Mouse (Mus musculus) lung, embryonic 15.5 days (tissue): ENCODE measurements at regions not wholly inside any gene's neighbourhood (a gene's known extent, or its start where the extent isn't known, plus 50 kb on each side); places are given as distances from the start of the nearest gene placed in this dataset.

Experiments used
- ATAC-seq: fragments of 200-750 bp; cut with Nextera tagmentation; 2 replicates; pipeline ENCODE4 v1.8.0; 2017; ENCODE audit warnings: moderate number of reproducible peaks, borderline replicate concordance; ENCODE audit not compliant: low FRiP score, low TSS enrichment; ENCODE audit errors: extremely low read depth
- H3K27ac ChIP-seq: fragments of 300-500 bp; sonication (generic); 2 replicates; pipeline ENCODE4 v1.5.1; 2015; ENCODE audit warnings: moderate library complexity, mild to moderate bottlenecking, inconsistent platforms
- H3K27me3 ChIP-seq: fragments of 300-500 bp; sonication (generic); 2 replicates; pipeline ENCODE4 v1.6.1; 2015; ENCODE audit warnings: inconsistent platforms
- H3K36me3 ChIP-seq: fragments of 300-500 bp; sonication (generic); 2 replicates; pipeline ENCODE4 v1.6.1; 2015; ENCODE audit warnings: inconsistent platforms
- H3K4me1 ChIP-seq: fragments of 300-500 bp; sonication (generic); 2 replicates; pipeline ENCODE4 v1.6.1; 2015; ENCODE audit warnings: inconsistent platforms
- H3K4me2 ChIP-seq: fragments of 300-500 bp; sonication (generic); 2 replicates; pipeline ENCODE4 v1.6.1; 2015; ENCODE audit warnings: inconsistent platforms, mild to moderate bottlenecking, moderate library complexity
- H3K4me3 ChIP-seq: fragments of 300-500 bp; sonication (generic); 2 replicates; pipeline ENCODE4 v1.5.1; 2015; ENCODE audit warnings: mild to moderate bottlenecking, inconsistent platforms
- H3K9ac ChIP-seq: fragments of 300-500 bp; sonication (generic); 2 replicates; pipeline ENCODE4 v1.6.1; 2015; ENCODE audit warnings: inconsistent platforms
- H3K9me3 ChIP-seq: fragments of 300-500 bp; sonication (generic); 2 replicates; pipeline ENCODE4 v1.6.1; 2016; ENCODE audit warnings: inconsistent platforms
- WGBS: fragments of 180-500 bp; shearing (Covaris S2); methylation state at CpG from one replicate; pipeline ENCODE4 v1.1.7; 2015; 5-methylcytosine and 5-hydroxymethylcytosine counted together

GRCm38 (mm10) chr2:160093078-160093477, 240.9 kb downstream of the Gm826 start:
- H3K27ac ChIP-seq = no peak overlapping the region
- no peak overlapping the region for H3K4me3 ChIP-seq
- H3K9ac ChIP-seq = no peak overlapping the region
- no peaks in the 10 kb centered on the region for H3K4me1 ChIP-seq
- no peak overlapping the region for H3K4me2 ChIP-seq
- H3K27me3 ChIP-seq = no peaks in the 10 kb centered on the region
- H3K36me3 ChIP-seq = no peaks in the 10 kb centered on the region
- 27% methylated on average over 12 of the region's 12 CpGs for WGBS
- H3K9me3 ChIP-seq = no peaks in the 10 kb centered on the region
- no peak for ATAC-seq

GRCm38 (mm10) chr2:160085999-160086398, 248.0 kb downstream of the Gm826 start:
- no peak for ATAC-seq
- WGBS = 71% methylated on average over 4 of the region's 4 CpGs
- Histone ChIP-seq H3K9me3 (no peaks in the 10 kb centered on the region), H3K36me3 (no peaks in the 10 kb centered on the region), H3K4me1 (no peaks in the 10 kb centered on the region), H3K27ac (no peak overlapping the region), H3K27me3 (no peaks in the 10 kb centered on the region), H3K9ac (no peak overlapping the region), H3K4me3 (no peak overlapping the region), H3K4me2 (no peak overlapping the region)

- no peak for ATAC-seq
- Histone ChIP-seq H3K27me3 (no peaks in the 10 kb centered on the region), H3K4me2 (no peak overlapping the region), H3K36me3 (no peaks in the 10 kb centered on the region), H3K4me1 (no peaks in the 10 kb centered on the region), H3K27ac (no peak overlapping the region), H3K9me3 (no peaks in the 10 kb centered on the region), H3K4me3 (no peak overlapping the region), H3K9ac (no peak overlapping the region)
- WGBS = 79% methylated on average over 4 of the region's 4 CpGs
Measured at GRCm38 (mm10) chr2:160083674-160084073, 250.3 kb downstream of the Gm826 start.

- H3K36me3 ChIP-seq = no peaks in the 10 kb centered on the region
- WGBS = 43% methylated on average over 5 of the region's 5 CpGs
- H3K9ac ChIP-seq = no peak overlapping the region
- H3K4me2 ChIP-seq = no peak overlapping the region
- no peaks in the 10 kb centered on the region for H3K27me3 ChIP-seq
- H3K4me1 ChIP-seq = no peaks in the 10 kb centered on the region
- H3K27ac ChIP-seq = no peak overlapping the region
- no peak for ATAC-seq
- H3K4me3 ChIP-seq = no peak overlapping the region
- no peaks in the 10 kb centered on the region for H3K9me3 ChIP-seq
Measured at GRCm38 (mm10) chr2:160082106-160082653, 251.8 kb downstream of the Gm826 start.

- no peak for ATAC-seq
- Histone ChIP-seq H3K9me3 (no peaks in the 10 kb centered on the region), H3K27ac (no peak overlapping the region), H3K27me3 (no peaks in the 10 kb centered on the region), H3K4me3 (no peak overlapping the region), H3K4me1 (no peaks in the 10 kb centered on the region), H3K36me3 (no peaks in the 10 kb centered on the region), H3K4me2 (no peak overlapping the region), H3K9ac (no peak overlapping the region)
- 68% methylated on average over 3 of the region's 3 CpGs for WGBS
Measured at GRCm38 (mm10) chr2:160075694-160076093, 258.3 kb downstream of the Gm826 start.

- no peaks in the 10 kb centered on the region for H3K27me3 ChIP-seq
- no peaks in the 10 kb centered on the region for H3K9me3 ChIP-seq
- ATAC-seq = no peak
- H3K9ac ChIP-seq = no peak overlapping the region
- WGBS = 78% methylated on average over 2 of the region's 2 CpGs
- H3K4me2 ChIP-seq = no peak overlapping the region
- no peak overlapping the region for H3K27ac ChIP-seq
- 0 out of 2 replicates have a peak, but pooled peaks cover 10% of the 10 kb centered on the region for H3K4me1 ChIP-seq
- H3K36me3 ChIP-seq = no peaks in the 10 kb centered on the region
- no peak overlapping the region for H3K4me3 ChIP-seq
Measured at GRCm38 (mm10) chr2:160070441-160070840, 263.5 kb downstream of the Gm826 start.

- H3K4me3 ChIP-seq = no peak overlapping the region
- H3K4me2 ChIP-seq = no peak overlapping the region
- no peak for ATAC-seq
- H3K27me3 ChIP-seq = no peaks in the 10 kb centered on the region
- 71% methylated on average over 4 of the region's 4 CpGs for WGBS
- H3K9me3 ChIP-seq = no peaks in the 10 kb centered on the region
- H3K4me1 ChIP-seq = 0 out of 2 replicates have a peak, but pooled peaks cover 10% of the 10 kb centered on the region
- H3K27ac ChIP-seq = no peak overlapping the region
- no peak overlapping the region for H3K9ac ChIP-seq
- no peaks in the 10 kb centered on the region for H3K36me3 ChIP-seq
Measured at GRCm38 (mm10) chr2:160068772-160069171, 265.2 kb downstream of the Gm826 start.

- 71% methylated on average over 9 of the region's 9 CpGs for WGBS
- Histone ChIP-seq H3K4me1 (0 out of 2 replicates have a peak, but pooled peaks cover 10% of the 10 kb centered on the region), H3K4me3 (no peak overlapping the region), H3K36me3 (no peaks in the 10 kb centered on the region), H3K9ac (no peak overlapping the region), H3K9me3 (no peaks in the 10 kb centered on the region), H3K27ac (no peak overlapping the region), H3K4me2 (no peak overlapping the region), H3K27me3 (no peaks in the 10 kb centered on the region)
- ATAC-seq = no peak
Measured at GRCm38 (mm10) chr2:160067904-160068303, 266.1 kb downstream of the Gm826 start.

- Histone ChIP-seq H3K9me3 (no peaks in the 10 kb centered on the region), H3K4me2 (no peak overlapping the region), H3K27me3 (no peaks in the 10 kb centered on the region), H3K4me1 (0 out of 2 replicates have a peak, but pooled peaks cover 10% of the 10 kb centered on the region), H3K27ac (peak overlapping the region; percentile 15; the same call in 1 of the 2 replicates), H3K36me3 (no peaks in the 10 kb centered on the region), H3K9ac (no peak overlapping the region), H3K4me3 (no peak overlapping the region)
- WGBS = 36% methylated on average over 6 of the region's 6 CpGs
- ATAC-seq = peak; percentile 84
Measured at GRCm38 (mm10) chr2:160066491-160067303, 267.3 kb downstream of the Gm826 start.

- Histone ChIP-seq H3K9me3 (no peaks in the 10 kb centered on the region), H3K4me2 (no peak overlapping the region), H3K36me3 (no peaks in the 10 kb centered on the region), H3K9ac (no peak overlapping the region), H3K4me3 (no peak overlapping the region), H3K27me3 (no peaks in the 10 kb centered on the region), H3K27ac (no peak overlapping the region), H3K4me1 (0 out of 2 replicates have a peak, but pooled peaks cover 7% of the 10 kb centered on the region)
- no peak for ATAC-seq
- 46% methylated on average over 4 of the region's 4 CpGs for WGBS
Measured at GRCm38 (mm10) chr2:160062148-160062937, 271.6 kb downstream of the Gm826 start.

GRCm38 (mm10) chr2:160060091-160060490, 273.9 kb downstream of the Gm826 start:
- 69% methylated on average over 5 of the region's 5 CpGs for WGBS
- ATAC-seq = no peak
- Histone ChIP-seq H3K9ac (no peak overlapping the region), H3K27ac (no peak overlapping the region), H3K36me3 (no peaks in the 10 kb centered on the region), H3K4me3 (no peak overlapping the region), H3K27me3 (no peaks in the 10 kb centered on the region), H3K4me1 (no peaks in the 10 kb centered on the region), H3K4me2 (no peak overlapping the region), H3K9me3 (no peaks in the 10 kb centered on the region)

- Histone ChIP-seq H3K4me1 (no peaks in the 10 kb centered on the region), H3K36me3 (no peaks in the 10 kb centered on the region), H3K4me2 (no peak overlapping the region), H3K27ac (no peak overlapping the region), H3K4me3 (no peak overlapping the region), H3K27me3 (no peaks in the 10 kb centered on the region), H3K9ac (no peak overlapping the region), H3K9me3 (no peaks in the 10 kb centered on the region)
- no peak for ATAC-seq
- WGBS = 50% methylated on average over 6 of the region's 6 CpGs
Measured at GRCm38 (mm10) chr2:160057211-160057610, 276.8 kb downstream of the Gm826 start.
